Mouse (Mus musculus): ENCODE results near the gene Rnpep. TPM values are rescaled to one million over a fixed set of nuclear protein-coding genes. Genes with fewer than 3 reads are reported as not detected.

Gene Rnpep
- polyA plus RNA-seq (2015; fragmentation: Illumina TruSeq; extraction: RNeasy Lipid Tissue Mini Kit (QIAGEN cat#74804); ENCODE audit: insufficient read depth, low read depth, low replicate concordance) = 15.7 TPM

GRCm38 (mm10) chr1:135283826-135284291 lies at the start of gene Rnpep:
TSS of gene Rnpep (minus strand) at chr1:135284084.

DNA sequence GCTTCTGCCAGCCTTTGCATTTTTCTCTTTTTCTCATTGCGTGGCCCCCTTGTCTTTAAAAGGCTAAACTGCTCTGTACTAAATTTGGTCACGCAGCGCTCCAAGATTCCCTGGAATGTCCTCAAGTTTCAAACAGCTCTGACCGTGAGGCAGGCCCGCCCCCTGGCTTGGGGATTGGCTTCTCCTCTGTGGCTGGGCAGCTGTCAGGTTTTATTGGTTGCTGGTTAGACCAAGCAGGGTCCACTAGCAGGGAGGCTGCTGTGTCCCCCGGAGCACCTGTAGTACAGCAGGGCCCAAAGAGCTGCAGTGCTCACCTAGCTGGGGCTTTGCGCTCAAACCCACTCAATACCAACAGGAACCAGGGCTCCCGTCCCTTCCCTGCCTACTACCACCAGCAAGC lies 40.7 kb upstream of the Rnpep start, which contains the start of gene Lmod1:
Gene Lmod1 (plus strand): TSS at position 237 of the 400 bp plus-strand sequence.

DNA sequence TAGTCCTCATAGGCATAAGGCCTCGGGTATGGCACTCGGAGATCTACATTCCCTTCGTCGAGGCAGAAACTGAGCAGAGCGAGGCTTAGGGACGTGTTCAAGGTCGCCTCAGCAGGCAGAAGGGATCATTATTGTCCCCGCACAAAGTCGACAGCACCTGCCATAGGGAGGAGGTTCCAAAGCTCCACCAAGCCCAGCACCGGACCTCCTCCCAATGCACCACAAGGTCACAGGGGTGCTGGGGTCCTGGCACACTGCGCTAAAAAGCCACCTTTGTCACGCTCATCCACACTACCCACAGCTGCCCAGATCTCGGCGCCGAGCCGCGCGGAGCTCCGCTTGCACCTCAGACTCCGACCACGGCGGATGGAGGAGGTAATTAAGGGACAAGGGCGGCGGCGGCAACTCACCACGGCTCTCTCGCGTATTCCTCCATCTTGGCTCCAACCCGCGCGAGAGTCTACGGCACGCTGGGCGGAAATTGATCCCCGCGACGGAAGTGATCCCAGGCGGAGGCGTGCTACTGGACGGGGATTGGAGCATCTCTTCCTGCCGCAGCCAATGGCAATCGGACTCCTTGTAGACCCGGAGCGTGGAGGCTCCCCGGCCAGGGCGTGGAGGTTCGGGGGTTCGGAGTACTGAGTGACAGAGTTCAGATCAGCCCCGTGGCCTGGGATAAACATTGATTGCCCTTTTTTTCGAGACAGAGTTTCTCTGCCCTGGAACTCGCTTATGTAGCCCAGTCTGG lies 29.6 kb upstream of the Rnpep start, which contains the start of gene Timm17a:
Gene Timm17a (minus strand): TSS at position 495 of the 748 bp plus-strand sequence.

GRCm38 (mm10) chr1:135258380-135259127 lies 25.3 kb downstream of the Rnpep start, which contains the start of gene Elf3:
TSS of gene Elf3 (minus strand) at chr1:135258568.

Other genes with a start within 250 kb of the Rnpep start
- not detected for gene Lgr6, start 178.8 kb downstream of the Rnpep start, polyA plus RNA-seq (2015; fragmentation: Illumina TruSeq; extraction: RNeasy Lipid Tissue Mini Kit (QIAGEN cat#74804); ENCODE audit: insufficient read depth, low read depth, low replicate concordance)
- 0.26 TPM for gene Ptpn7, start 151.4 kb downstream of the Rnpep start, polyA plus RNA-seq (2015; fragmentation: Illumina TruSeq; extraction: RNeasy Lipid Tissue Mini Kit (QIAGEN cat#74804); ENCODE audit: insufficient read depth, low read depth, low replicate concordance)
- gene Arl8a, start 137.3 kb downstream of the Rnpep start, polyA plus RNA-seq (2015; fragmentation: Illumina TruSeq; extraction: RNeasy Lipid Tissue Mini Kit (QIAGEN cat#74804); ENCODE audit: insufficient read depth, low read depth, low replicate concordance) = 12.8 TPM
- gene Gpr37l1, start 116.4 kb downstream of the Rnpep start, polyA plus RNA-seq (2015; fragmentation: Illumina TruSeq; extraction: RNeasy Lipid Tissue Mini Kit (QIAGEN cat#74804); ENCODE audit: insufficient read depth, low read depth, low replicate concordance) = 1.1 TPM
- gene Elf3, start 25.5 kb downstream of the Rnpep start, polyA plus RNA-seq (2015; fragmentation: Illumina TruSeq; extraction: RNeasy Lipid Tissue Mini Kit (QIAGEN cat#74804); ENCODE audit: insufficient read depth, low read depth, low replicate concordance) = 4.0 TPM
- 18.8 TPM for gene Timm17a, start 29.7 kb upstream of the Rnpep start, polyA plus RNA-seq (2015; fragmentation: Illumina TruSeq; extraction: RNeasy Lipid Tissue Mini Kit (QIAGEN cat#74804); ENCODE audit: insufficient read depth, low read depth, low replicate concordance)
- 4.8 TPM for gene Lmod1, start 40.7 kb upstream of the Rnpep start, polyA plus RNA-seq (2015; fragmentation: Illumina TruSeq; extraction: RNeasy Lipid Tissue Mini Kit (QIAGEN cat#74804); ENCODE audit: insufficient read depth, low read depth, low replicate concordance)
- 4.6 TPM for gene Shisa4, start 91.2 kb upstream of the Rnpep start, polyA plus RNA-seq (2015; fragmentation: Illumina TruSeq; extraction: RNeasy Lipid Tissue Mini Kit (QIAGEN cat#74804); ENCODE audit: insufficient read depth, low read depth, low replicate concordance)
- 9.2 TPM for gene Ipo9, start 146.4 kb upstream of the Rnpep start, polyA plus RNA-seq (2015; fragmentation: Illumina TruSeq; extraction: RNeasy Lipid Tissue Mini Kit (QIAGEN cat#74804); ENCODE audit: insufficient read depth, low read depth, low replicate concordance)